Comparison of ENCODE assay signal across 8 mouse cellular contexts in the genomic region with DNA sequence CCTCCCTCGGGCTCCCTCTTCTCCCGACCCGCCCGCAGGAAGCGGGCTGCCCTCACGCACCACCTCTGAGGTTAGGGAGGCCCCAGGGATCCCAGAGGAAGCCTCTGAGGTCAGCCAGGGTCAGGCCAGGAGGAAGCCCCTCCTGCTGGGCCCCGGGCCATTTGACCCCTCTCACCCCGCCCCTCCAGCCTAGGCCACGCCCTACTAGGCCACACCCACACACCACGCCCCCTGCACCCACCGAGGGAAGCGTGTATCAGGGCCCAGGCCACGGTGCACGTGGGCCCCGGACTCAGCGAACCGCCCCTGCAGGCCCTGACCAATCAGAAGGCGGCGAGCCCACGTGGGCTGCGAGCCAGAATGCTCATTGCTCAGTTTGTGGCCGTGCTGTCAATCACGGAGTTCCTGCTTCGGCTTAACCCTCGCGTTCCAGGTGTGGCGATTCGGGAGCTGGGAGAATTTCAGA. TPM values are rescaled to one million over a fixed set of nuclear protein-coding genes. Genes with fewer than 3 reads are reported as not detected.
DNase-seq lines count a peak whose midpoint lies in the region; ATAC-seq and TF ChIP-seq lines count a peak whose summit lies in the region.

A gene (minus strand): TSS at position 336 of the 466 bp plus-strand sequence.

- peak; percentile 92 to 93 for DNase-seq in B cell, adult 2 months
- DNase-seq in brain, embryonic 14.5 days (ENCODE audit: low read depth): peak; percentile 98
- DNase-seq in kidney, postnatal 0 days (ENCODE audit: low spot score): peak; percentile 95
- peak; percentile 99 for DNase-seq in liver, embryonic 11.5 days (ENCODE audit: low spot score)
- peak; percentile 88 for DNase-seq in naive thymus-derived CD4-positive, alpha-beta T cell, adult 2 months (ENCODE audit: low read depth)

- no peaks in the 10 kb centered on the region for H3K36me3 ChIP-seq in erythroblast, embryonic 14.5 days (ENCODE audit: control insufficient read depth)
- H3K36me3 ChIP-seq in heart, embryonic 12.5 days: no peaks in the 10 kb centered on the region
- H3K36me3 ChIP-seq in kidney, postnatal 0 days (ENCODE audit: insufficient read depth, low read length): no peaks in the 10 kb centered on the region
- no peaks in the 10 kb centered on the region for H3K36me3 ChIP-seq in liver, embryonic 11.5 days (ENCODE audit: control insufficient read depth, insufficient read depth, low read length)
- H3K36me3 ChIP-seq in stomach, embryonic 14.5 days (ENCODE audit: control insufficient read depth, insufficient read depth, low read length): no peaks in the 10 kb centered on the region

- H3K4me3 ChIP-seq in erythroblast, embryonic 14.5 days (replicated peaks): peak within 1 kb of the TSS; percentile 64
- peak within 1 kb of the TSS; percentile 41 for H3K4me3 ChIP-seq in heart, embryonic 12.5 days
- H3K4me3 ChIP-seq in kidney, postnatal 0 days (replicated peaks; ENCODE audit: low read depth, low read length): peak within 1 kb of the TSS; percentile 9; the same call in 1 of the 2 replicates
- peak within 1 kb of the TSS; percentile 30 for H3K4me3 ChIP-seq in liver, embryonic 11.5 days (ENCODE audit: low read depth, low read length)
- H3K4me3 ChIP-seq in stomach, embryonic 14.5 days (ENCODE audit: low read depth, low read length): no peak within 1 kb of the TSS

- H3K9me3 ChIP-seq in erythroblast, embryonic 14.5 days (ENCODE audit: control insufficient read depth, low read length): no peaks in the 10 kb centered on the region
- H3K9me3 ChIP-seq in heart, embryonic 12.5 days (replicated peaks): no peaks in the 10 kb centered on the region
- no peaks in the 10 kb centered on the region for H3K9me3 ChIP-seq in kidney, postnatal 0 days (replicated peaks; ENCODE audit: low read length)
- no peaks in the 10 kb centered on the region for H3K9me3 ChIP-seq in liver, embryonic 11.5 days (ENCODE audit: control insufficient read depth, low read length)
- H3K9me3 ChIP-seq in stomach, embryonic 14.5 days (ENCODE audit: control insufficient read depth, low read depth, low read length): no peaks in the 10 kb centered on the region

- peak within 1 kb of the TSS; percentile 59; the same call in 1 of the 2 replicates for H3K27ac ChIP-seq in heart, embryonic 12.5 days (ENCODE audit: poor library complexity, severe bottlenecking)
- peak within 1 kb of the TSS; percentile 36; the same call in 1 of the 2 replicates for H3K27ac ChIP-seq in kidney, postnatal 0 days
- peak within 1 kb of the TSS; percentile 56 for H3K27ac ChIP-seq in liver, embryonic 11.5 days (ENCODE audit: low read depth, low read length)
- H3K27ac ChIP-seq in stomach, embryonic 14.5 days (ENCODE audit: low read length): peak within 1 kb of the TSS; percentile 67; the same call in 1 of the 2 replicates

- H3K4me1 ChIP-seq in erythroblast, embryonic 14.5 days (ENCODE audit: control insufficient read depth): peaks cover 54% of the 10 kb centered on the region
- peaks cover 61% of the 10 kb centered on the region for H3K4me1 ChIP-seq in heart, embryonic 12.5 days (replicated peaks)
- H3K4me1 ChIP-seq in kidney, postnatal 0 days (replicated peaks; ENCODE audit: insufficient read depth, low read length): peaks cover 41% of the 10 kb centered on the region
- peaks cover 43% of the 10 kb centered on the region for H3K4me1 ChIP-seq in liver, embryonic 11.5 days (replicated peaks; ENCODE audit: control insufficient read depth, insufficient read depth, low read length)
- H3K4me1 ChIP-seq in stomach, embryonic 14.5 days (ENCODE audit: control insufficient read depth, insufficient read depth, low read length): peaks cover 34% of the 10 kb centered on the region

- H3K4me2 ChIP-seq in heart, embryonic 12.5 days: peak within 1 kb of the TSS; percentile 69
- H3K4me2 ChIP-seq in kidney, postnatal 0 days (ENCODE audit: low read length): peak within 1 kb of the TSS; percentile 50
- H3K4me2 ChIP-seq in liver, embryonic 11.5 days: peak within 1 kb of the TSS; percentile 73
- H3K4me2 ChIP-seq in stomach, embryonic 14.5 days (replicated peaks; ENCODE audit: low read depth, low read length): peak within 1 kb of the TSS; percentile 22

- 0 out of 2 replicates have a peak within 1 kb of the TSS, but pooled peaks have one; percentile 46 for H3K9ac ChIP-seq in heart, embryonic 12.5 days
- H3K9ac ChIP-seq in kidney, postnatal 0 days (ENCODE audit: low read depth, low read length): 0 out of 2 replicates have a peak within 1 kb of the TSS, but pooled peaks have one; percentile 14
- H3K9ac ChIP-seq in liver, embryonic 11.5 days (ENCODE audit: low read depth, low read length): peak within 1 kb of the TSS; percentile 55
- H3K9ac ChIP-seq in stomach, embryonic 14.5 days (replicated peaks; ENCODE audit: low read depth, low read length): no peak within 1 kb of the TSS

- no peak for TF ChIP-seq CTCF in brain, embryonic 14.5 days (IDR thresholded peaks at IDR 0.05; ENCODE audit: borderline replicate concordance, extremely low read depth, insufficient read depth, insufficient read length)
- TF ChIP-seq CTCF in kidney, postnatal 0 days (IDR thresholded peaks at IDR 0.05; ENCODE audit: low read depth): no peak

- peaks cover 36% of the 10 kb centered on the region for H3K27me3 ChIP-seq in erythroblast, embryonic 14.5 days (ENCODE audit: control insufficient read depth)
- no peaks in the 10 kb centered on the region for H3K27me3 ChIP-seq in heart, embryonic 12.5 days (replicated peaks)
- H3K27me3 ChIP-seq in kidney, postnatal 0 days (ENCODE audit: insufficient read depth, low read length): no peaks in the 10 kb centered on the region
- peaks cover 15% of the 10 kb centered on the region for H3K27me3 ChIP-seq in liver, embryonic 11.5 days (replicated peaks; ENCODE audit: control insufficient read depth, insufficient read depth, low read length)
- no peaks in the 10 kb centered on the region for H3K27me3 ChIP-seq in stomach, embryonic 14.5 days (ENCODE audit: control insufficient read depth, insufficient read depth, low read length)

- ATAC-seq in heart, embryonic 12.5 days (ENCODE audit: insufficient number of reproducible peaks, low FRiP score): peak; percentile 90
- peak; percentile 85 for ATAC-seq in kidney, postnatal 0 days (replicated peaks; ENCODE audit: low FRiP score, low read depth)
- ATAC-seq in liver, embryonic 11.5 days (replicated peaks; ENCODE audit: low FRiP score): peak; percentile 88
- peak; percentile 89 for ATAC-seq in stomach, embryonic 14.5 days (ENCODE audit: insufficient number of reproducible peaks, insufficient read depth, low FRiP score, low read depth)

- under 1% methylated on average over 28 of the region's 28 CpGs for WGBS in heart, embryonic 12.5 days
- 1% methylated on average over 28 of the region's 28 CpGs for WGBS in kidney, postnatal 0 days
- WGBS in liver, embryonic 11.5 days: under 1% methylated on average over 28 of the region's 28 CpGs
- under 1% methylated on average over 28 of the region's 28 CpGs for WGBS in stomach, embryonic 14.5 days

- no peak for TF ChIP-seq POLR2A in brain, embryonic 14.5 days (IDR thresholded peaks at IDR 0.05; ENCODE audit: borderline replicate concordance, extremely low read depth, insufficient read depth, insufficient read length, poor library complexity, severe bottlenecking)

RNA-seq across cellular contexts. Expression of the gene that starts here (rescaled TPM):
- 5.3 and 8.2 TPM in 2 replicates for polyA plus RNA-seq in brain, embryonic 14.5 days (2012; rRNA removed)
- polyA plus RNA-seq in erythroblast, embryonic 14.5 days (2012): 0.27 and 0.28 TPM in 2 replicates
- polyA plus RNA-seq in heart, embryonic 12.5 days (2016; fragmentation: Nextera tagmentation; extraction: Ambion mirVana): 27.2 and 27.4 TPM in 2 replicates
- polyA plus RNA-seq in kidney, postnatal 0 days (2015; fragmentation: Nextera tagmentation; extraction: Ambion mirVana): 7.3 and 9.4 TPM in 2 replicates
- polyA plus RNA-seq in liver, embryonic 11.5 days (2014; fragmentation: Nextera tagmentation; extraction: Ambion mirVana): 13.2 and 16.7 TPM in 2 replicates
- polyA plus RNA-seq in stomach, embryonic 14.5 days (2014; fragmentation: Nextera tagmentation; extraction: Ambion mirVana): 14.3 and 18.2 TPM in 2 replicates

Comparison
In these comparisons a context has a peak if more than half of its experiments do, and no peak if none do; other contexts are left out.
1. H3K4me2 ChIP-seq: peak in every context shown above with its lines; median percentile 73 in liver, embryonic 11.5 days; 69 in heart, embryonic 12.5 days; 50 in kidney, postnatal 0 days; 22 in stomach, embryonic 14.5 days.